Comparison of ENCODE assay signal across 24 mouse cellular contexts in the genomic region with DNA sequence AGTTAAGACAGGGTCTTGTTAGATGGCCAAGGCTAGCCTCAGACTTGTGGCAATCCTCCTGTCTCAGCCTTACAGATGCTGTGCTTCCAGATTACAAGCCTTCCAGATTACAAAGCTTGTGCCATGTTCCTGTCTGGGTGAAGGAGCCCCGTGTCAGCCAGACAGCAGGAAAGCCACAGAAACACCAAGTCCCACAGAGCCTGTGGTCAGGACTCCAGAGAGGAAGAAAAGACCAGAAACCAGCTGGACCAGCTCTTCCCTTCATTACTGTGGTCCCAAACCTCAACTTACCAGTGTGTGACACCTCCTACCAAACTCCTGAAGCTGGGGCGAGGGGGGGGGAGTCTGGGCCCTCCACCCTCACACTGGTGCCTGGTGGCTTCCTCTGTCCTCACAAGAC. TPM values are rescaled to one million over a fixed set of nuclear protein-coding genes. Genes with fewer than 3 reads are reported as not detected.
A peak's percentile ranks its signal among the peaks of the same experiment; 100 is the strongest.
DNase-seq lines count a peak whose midpoint lies in the region; ATAC-seq and TF ChIP-seq lines count a peak whose summit lies in the region.
"Had no signal": no experiment of that assay in that cellular context is flagged by ENCODE, and none has a peak within 500 bp of the region (broad histone marks: within the 10 kb centered on the region; RNA-seq: fewer than 3 reads in every experiment).

No protein-coding gene starts in this region.

- peaks cover 69% of the 10 kb centered on the region for H3K4me1 ChIP-seq in intestine, embryonic 16.5 days (ENCODE audit: control insufficient read depth, insufficient read depth, low read length)
- H3K4me1 ChIP-seq in intestine, postnatal 0 days (replicated peaks; ENCODE audit: control insufficient read depth, insufficient read depth, low read length) = peaks cover 33% of the 10 kb centered on the region
- H3K4me1 ChIP-seq in bone marrow, adult 2 months (ENCODE audit: control insufficient read depth, insufficient read depth, low read length) = peaks cover 29% of the 10 kb centered on the region
- H3K4me1 ChIP-seq in liver, embryonic 13.5 days (replicated peaks) = peaks cover 100% of the 10 kb centered on the region
- H3K4me1 ChIP-seq: forebrain, embryonic 15.5 days had no signal

- TF ChIP-seq CTCF in intestine, postnatal 0 days (IDR thresholded peaks at IDR 0.05; ENCODE audit: low read depth) = no peak
- TF ChIP-seq CTCF in bone marrow, adult 2 months (IDR thresholded peaks at IDR 0.05; ENCODE audit: control insufficient read depth, insufficient read depth, low read length) = no peak

- no peaks in the 10 kb centered on the region for H3K9me3 ChIP-seq in intestine, embryonic 16.5 days (ENCODE audit: control insufficient read depth, low read length)
- no peaks in the 10 kb centered on the region for H3K9me3 ChIP-seq in intestine, postnatal 0 days (ENCODE audit: control insufficient read depth)
- no peaks in the 10 kb centered on the region for H3K9me3 ChIP-seq in liver, embryonic 13.5 days (replicated peaks)
- H3K9me3 ChIP-seq: forebrain, embryonic 15.5 days; heart, embryonic 12.5 days; hindbrain, embryonic 15.5 days; limb, embryonic 12.5 days had no signal

- no peak for ATAC-seq in intestine, embryonic 16.5 days
- ATAC-seq in intestine, postnatal 0 days = no peak
- ATAC-seq in liver, embryonic 13.5 days (ENCODE audit: low read depth) = no peak
- ATAC-seq: forebrain, embryonic 15.5 days; Patski had no signal

- H3K9ac ChIP-seq in intestine, embryonic 16.5 days (ENCODE audit: low read depth, low read length) = peak overlapping the region; percentile 41; the same call in 1 of the 2 replicates
- no peak overlapping the region for H3K9ac ChIP-seq in intestine, postnatal 0 days (ENCODE audit: low read depth, low read length)
- H3K9ac ChIP-seq in liver, embryonic 13.5 days = peak overlapping the region; percentile 70
- H3K9ac ChIP-seq: forebrain, embryonic 15.5 days; heart, embryonic 12.5 days; hindbrain, embryonic 15.5 days; limb, embryonic 12.5 days; lung, embryonic 14.5 days had no signal

- no peaks in the 10 kb centered on the region for H3K27me3 ChIP-seq in intestine, embryonic 16.5 days (replicated peaks; ENCODE audit: control insufficient read depth, insufficient read depth, low read length)
- no peaks in the 10 kb centered on the region for H3K27me3 ChIP-seq in intestine, postnatal 0 days (replicated peaks; ENCODE audit: control insufficient read depth, insufficient read depth, low read length)
- H3K27me3 ChIP-seq in liver, embryonic 13.5 days = no peaks in the 10 kb centered on the region
- H3K27me3 ChIP-seq: forebrain, embryonic 15.5 days; heart, embryonic 12.5 days; hindbrain, embryonic 15.5 days; limb, embryonic 12.5 days; Patski had no signal

- H3K27ac ChIP-seq in intestine, embryonic 16.5 days (ENCODE audit: low read length) = peak overlapping the region; percentile 74; the same call in 1 of the 2 replicates
- no peak overlapping the region for H3K27ac ChIP-seq in intestine, postnatal 0 days (ENCODE audit: low read depth, low read length)
- peak overlapping the region; percentile 5 for H3K27ac ChIP-seq in bone marrow, adult 2 months (ENCODE audit: control insufficient read depth, insufficient read depth, low read depth, low read length, poor library complexity)
- peak overlapping the region; percentile 98 for H3K27ac ChIP-seq in liver, embryonic 13.5 days
- H3K27ac ChIP-seq: forebrain, embryonic 15.5 days; hindbrain, embryonic 15.5 days; limb, embryonic 12.5 days had no signal

- 83% methylated on average over 2 of the region's 2 CpGs for WGBS in intestine, embryonic 16.5 days
- 81% methylated on average over 2 of the region's 2 CpGs for WGBS in intestine, postnatal 0 days
- 17% methylated on average over 2 of the region's 2 CpGs for WGBS in bone marrow, adult 2 months
- 44% methylated on average over 2 of the region's 2 CpGs for WGBS in liver, embryonic 13.5 days (ENCODE audit: insufficient replicate concordance)

- no peak overlapping the region for H3K4me3 ChIP-seq in intestine, embryonic 16.5 days (ENCODE audit: low read length)
- no peak overlapping the region for H3K4me3 ChIP-seq in intestine, postnatal 0 days (ENCODE audit: low read depth, low read length)
- no peak overlapping the region for H3K4me3 ChIP-seq in bone marrow, adult 2 months (replicated peaks; ENCODE audit: control insufficient read depth, low read depth, low read length)
- H3K4me3 ChIP-seq in liver, embryonic 13.5 days (replicated peaks) = no peak overlapping the region
- H3K4me3 ChIP-seq: forebrain, embryonic 15.5 days; heart, embryonic 12.5 days; hindbrain, embryonic 15.5 days; limb, embryonic 12.5 days had no signal

- DNase-seq in 416B (ENCODE audit: low read depth) = peak; percentile 80
- DNase-seq in liver, embryonic 13.5 days = no peak
- no peak for DNase-seq in thymus, postnatal 25 days
- DNase-seq in cerebellum, postnatal 14 days = no peak
- DNase-seq in Muller cell, postnatal 12 days (ENCODE audit: inconsistent ontology term) = no peak
- DNase-seq: adrenal gland, postnatal 14 days; cerebellum, adult 11 months; cerebellum, postnatal 25 days; heart, postnatal 14 days; kidney, adult 18-20 months; kidney, postnatal 25 days; layer of hippocampus, adult 9-11 months; lung, embryonic 14.5 days; lung, postnatal 36 days; retina, postnatal 1 day; thymus, postnatal 36 days had no signal

- TF ChIP-seq POLR2A in bone marrow, adult 2 months (IDR thresholded peaks at IDR 0.05; ENCODE audit: borderline replicate concordance, control insufficient read depth, low read depth, low read length) = no peak

- H3K4me2 ChIP-seq in intestine, embryonic 16.5 days (ENCODE audit: low read depth, low read length) = no peak overlapping the region
- no peak overlapping the region for H3K4me2 ChIP-seq in intestine, postnatal 0 days (replicated peaks; ENCODE audit: low read depth)
- peak overlapping the region; percentile 4; the same call in 1 of the 2 replicates for H3K4me2 ChIP-seq in liver, embryonic 13.5 days
- H3K4me2 ChIP-seq: forebrain, embryonic 15.5 days; heart, embryonic 12.5 days; hindbrain, embryonic 15.5 days; limb, embryonic 12.5 days; lung, embryonic 14.5 days had no signal

- H3K36me3 ChIP-seq in intestine, embryonic 16.5 days (ENCODE audit: control insufficient read depth, insufficient read depth, low read length) = no peaks in the 10 kb centered on the region
- H3K36me3 ChIP-seq in intestine, postnatal 0 days (ENCODE audit: control insufficient read depth, insufficient read depth) = no peaks in the 10 kb centered on the region
- peaks cover 45% of the 10 kb centered on the region for H3K36me3 ChIP-seq in liver, embryonic 13.5 days
- H3K36me3 ChIP-seq: forebrain, embryonic 15.5 days; heart, embryonic 12.5 days; hindbrain, embryonic 15.5 days; limb, embryonic 12.5 days had no signal

RNA-seq across cellular contexts. Expression of a gene that starts 13.3 kb away (rescaled TPM):
- 171 and 180 TPM in 2 replicates for polyA plus RNA-seq in intestine, embryonic 16.5 days (2015; fragmentation: Nextera tagmentation; extraction: Ambion mirVana)
- 184 and 199 TPM in 2 replicates for polyA plus RNA-seq in intestine, postnatal 0 days (2015; fragmentation: Nextera tagmentation; extraction: Ambion mirVana)
- 98.5 and 111 TPM in 2 replicates for polyA plus RNA-seq in bone marrow, adult 2 months (2011; ENCODE audit: insufficient read depth, insufficient read length, low replicate concordance, missing spikeins)
- polyA plus RNA-seq in liver, embryonic 13.5 days (2015; fragmentation: Nextera tagmentation; extraction: Ambion mirVana) = 88.5 and 90.1 TPM in 2 replicates
